Mouse (Mus musculus) bone marrow, adult 2 months (tissue): Measurements from ENCODE around the gene Adcy9.

Experiments
- CTCF ChIP-seq: fragments of 200-500 bp; IDR thresholded peaks from 2 replicates; pipeline ENCODE4 v1.5.1; 2011; ENCODE audit warnings: low read length, control low read depth; ENCODE audit not compliant: control insufficient read depth, insufficient read depth
- POLR2A ChIP-seq: fragments of 200-500 bp; IDR thresholded peaks from 2 replicates; pipeline ENCODE4 v1.6.1; 2011; ENCODE audit warnings: low read depth, mild to moderate bottlenecking, control low read depth, low read length, borderline replicate concordance; ENCODE audit not compliant: control insufficient read depth

DNA sequence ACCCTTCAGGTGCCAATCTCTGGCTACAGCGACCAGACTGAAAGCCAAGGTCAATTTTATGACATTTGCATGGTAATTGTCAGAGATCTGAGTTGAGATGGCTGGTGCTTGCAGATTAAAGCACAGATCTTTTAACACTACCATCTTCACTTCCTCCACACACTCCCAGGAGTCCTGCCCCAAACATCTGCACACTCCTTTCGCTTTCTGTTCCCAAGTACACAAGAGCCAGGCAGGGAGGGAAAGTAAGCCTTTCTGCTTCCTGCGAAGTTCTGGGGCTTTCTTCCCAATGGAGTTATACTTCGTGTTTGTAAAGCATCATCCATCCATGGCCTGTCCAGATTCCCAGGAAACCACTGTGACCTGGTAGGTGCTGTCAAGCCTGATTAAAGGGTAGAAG, 38.8 kb downstream of the Adcy9 start:
- TF ChIP-seq CTCF: no peak
- no peak for TF ChIP-seq POLR2A
